Mouse (Mus musculus) left cerebral cortex, postnatal 36 days (tissue): ENCODE measurements around the gene Comp. TPM values are rescaled to one million over a fixed set of nuclear protein-coding genes. Genes with fewer than 3 reads are reported as not detected.

Experiments used
- DNase-seq, 2 experiments: peaks; one replicate each; pipeline ENCODE4 v3.0.0; 2021 to 2022; ENCODE audit warnings: low spot score in 2 of 2, mixed read lengths in 1 of 2
- intact Hi-C: fragments of 180-260 bp; cut with DNase I; formaldehyde crosslinking; loops from one replicate; pipeline ENCODE4 v1.15.1; 2025
- total RNA-seq, 2 experiments: library from RNA; stranded (reverse); gene quantifications; 2 replicates each; pipeline ENCODE4 v1.2.3; 2021

Comp gene
- total RNA-seq, result under 1 TPM; 0.25 to 0.88 TPM

GRCm38 (mm10) chr8:70373397-70374317, at the start of gene Comp:
Gene Comp (plus strand): TSS chr8:70373558.
- no peak for DNase-seq
- intact Hi-C loops, result no loop called here

- DNase-seq, result no peak
- intact Hi-C loops, result no loop called here
Measured at GRCm38 (mm10) chr8:70323716-70324115, 49.6 kb upstream of the Comp start.

- intact Hi-C loops, result no loop called here
- DNase-seq, result no peak
Measured at GRCm38 (mm10) chr8:70327512-70327911, 45.8 kb upstream of the Comp start.

GRCm38 (mm10) chr8:70329124-70329834, 44.1 kb upstream of the Comp start, which contains the start of gene Gdf1:
Gene Gdf1 (plus strand): TSS chr8:70329817.
- no peak for DNase-seq
- intact Hi-C loops, result no loop called here

- no peak for DNase-seq
- intact Hi-C loops, result loop anchor here (5.0 kb wide), 1 partner anchor 177 kb away; the partner anchor contains the start of gene Rex1bd
Measured at GRCm38 (mm10) chr8:70329835-70330740, 43.3 kb upstream of the Comp start.

- intact Hi-C loops, result loop anchor here (5.0 kb wide), 1 partner anchor 176 kb away; the partner anchor contains the start of gene Rex1bd
- DNase-seq, result peak; percentile 75 to 78
Measured at GRCm38 (mm10) chr8:70330741-70331364, 42.5 kb upstream of the Comp start.

GRCm38 (mm10) chr8:70331526-70331925, 41.8 kb upstream of the Comp start:
- intact Hi-C loops, result loop anchor here (5.0 kb wide), 1 partner anchor 176 kb away; the partner anchor contains the start of gene Rex1bd
- peak in 1 of 2 experiments; percentile 41 for DNase-seq

GRCm38 (mm10) chr8:70332070-70332877, 41.1 kb upstream of the Comp start:
- DNase-seq, result peak; percentile 76 to 79

GRCm38 (mm10) chr8:70332878-70333202, 40.5 kb upstream of the Comp start:
- intact Hi-C loops, result loop anchor here (5.0 kb wide), 1 partner anchor 174 kb away; the partner anchor contains the start of gene Rex1bd
- DNase-seq, result no peak

More at GRCm38 (mm10) chr8:70332070-70332877, 41.1 kb upstream of the Comp start:
- intact Hi-C loops, result loop anchor here (5.0 kb wide), 1 partner anchor 175 kb away; the partner anchor contains the start of gene Rex1bd

- intact Hi-C loops, result no loop called here
- DNase-seq, result no peak
Measured at GRCm38 (mm10) chr8:70338931-70339330, 34.4 kb upstream of the Comp start.

GRCm38 (mm10) chr8:70340659-70341058, 32.7 kb upstream of the Comp start:
- intact Hi-C loops, result no loop called here
- peak in 1 of 2 experiments; percentile 4 for DNase-seq

GRCm38 (mm10) chr8:70342007-70342406, 31.4 kb upstream of the Comp start:
- intact Hi-C loops, result no loop called here
- DNase-seq, result no peak

- intact Hi-C loops, result no loop called here
- DNase-seq, result no peak
Measured at GRCm38 (mm10) chr8:70343076-70343475, 30.3 kb upstream of the Comp start.

GRCm38 (mm10) chr8:70343696-70344095, 29.7 kb upstream of the Comp start:
- DNase-seq, result no peak
- intact Hi-C loops, result no loop called here

GRCm38 (mm10) chr8:70344279-70344678, 29.1 kb upstream of the Comp start:
- intact Hi-C loops, result no loop called here
- DNase-seq, result no peak

- no peak for DNase-seq
- intact Hi-C loops, result no loop called here
Measured at GRCm38 (mm10) chr8:70347443-70347842, 25.9 kb upstream of the Comp start.

GRCm38 (mm10) chr8:70347860-70348420, 25.4 kb upstream of the Comp start:
- intact Hi-C loops, result no loop called here
- no peak for DNase-seq
